Mouse (Mus musculus): ENCODE results near the gene Kiss1r.

Gene Kiss1r

GRCm38 (mm10) chr10:79924998-79925784 is 8.4 kb downstream of the Kiss1r start:
- peak; percentile 94 for DNase-seq (ENCODE audit: low spot score)

- DNase-seq (ENCODE audit: low spot score): peak; percentile 51
Measured at GRCm38 (mm10) chr10:79925785-79926490, 9.2 kb downstream of the Kiss1r start.

- peak; percentile 99 for DNase-seq (ENCODE audit: low spot score)
Measured at GRCm38 (mm10) chr10:79926491-79927323, 9.9 kb downstream of the Kiss1r start, which contains the start of gene Arid3a. Arid3a (plus strand) TSS chr10:79927043.

- DNase-seq (ENCODE audit: low spot score): peak; percentile 68
Measured at GRCm38 (mm10) chr10:79927324-79928029, 10.7 kb downstream of the Kiss1r start.

- DNase-seq (ENCODE audit: low spot score): peak; percentile 70
Measured at GRCm38 (mm10) chr10:79928030-79928694, 11.4 kb downstream of the Kiss1r start.

GRCm38 (mm10) chr10:79928907-79929701 is 12.3 kb downstream of the Kiss1r start:
- DNase-seq (ENCODE audit: low spot score): no peak

GRCm38 (mm10) chr10:79929967-79930825 is 13.4 kb downstream of the Kiss1r start:
- no peak for DNase-seq (ENCODE audit: low spot score)

- no peak for DNase-seq (ENCODE audit: low spot score)
Measured at GRCm38 (mm10) chr10:79930826-79931186, 14.0 kb downstream of the Kiss1r start.

GRCm38 (mm10) chr10:79931797-79932196 is 15.0 kb downstream of the Kiss1r start:
- DNase-seq (ENCODE audit: low spot score): no peak

GRCm38 (mm10) chr10:79932736-79933135 is 16.0 kb downstream of the Kiss1r start:
- peak; percentile 94 for DNase-seq (ENCODE audit: low spot score)

- no peak for DNase-seq (ENCODE audit: low spot score)
Measured at GRCm38 (mm10) chr10:79933145-79933679, 16.4 kb downstream of the Kiss1r start.

GRCm38 (mm10) chr10:79933861-79934260 is 17.1 kb downstream of the Kiss1r start:
- no peak for DNase-seq (ENCODE audit: low spot score)

- peak; percentile 97 for DNase-seq (ENCODE audit: low spot score)
Measured at GRCm38 (mm10) chr10:79934272-79934721, 17.5 kb downstream of the Kiss1r start.

GRCm38 (mm10) chr10:79934794-79935569 is 18.2 kb downstream of the Kiss1r start:
- no peak for DNase-seq (ENCODE audit: low spot score)

GRCm38 (mm10) chr10:79936284-79936910 is 19.6 kb downstream of the Kiss1r start:
- peak; percentile 62 for DNase-seq (ENCODE audit: low spot score)

- peak; percentile 87 for DNase-seq (ENCODE audit: low spot score)
Measured at GRCm38 (mm10) chr10:79936911-79937441, 20.2 kb downstream of the Kiss1r start.

GRCm38 (mm10) chr10:79937775-79938526 is 21.2 kb downstream of the Kiss1r start:
- DNase-seq (ENCODE audit: low spot score): no peak

All from MN1 (cell line).